ENCODE assay signal across 12 mouse cellular contexts in genomic region chr17:79817995-79818394, GRCm38 (mm10).
DNase-seq lines count a peak whose midpoint lies in the region; ATAC-seq lines count a peak whose summit lies in the region.
"Had no signal": no experiment of that assay in that cellular context is flagged by ENCODE, and none has a peak within 500 bp of the region (broad histone marks: within the 10 kb centered on the region; RNA-seq: fewer than 3 reads in every experiment).

No protein-coding gene starts in this region.

- no peak overlapping the region for H3K27ac ChIP-seq in forebrain, embryonic 12.5 days
- H3K27ac ChIP-seq in forebrain, embryonic 13.5 days = no peak overlapping the region
- no peak overlapping the region for H3K27ac ChIP-seq in intestine, embryonic 16.5 days (ENCODE audit: low read length)
- H3K27ac ChIP-seq in limb, embryonic 10.5 days = peak overlapping the region; percentile 53
- H3K27ac ChIP-seq: hindbrain, postnatal 0 days had no signal

- H3K4me1 ChIP-seq in forebrain, embryonic 12.5 days = peaks cover 10% of the 10 kb centered on the region
- no peaks in the 10 kb centered on the region for H3K4me1 ChIP-seq in forebrain, embryonic 13.5 days
- peaks cover 13% of the 10 kb centered on the region for H3K4me1 ChIP-seq in intestine, embryonic 16.5 days (ENCODE audit: control insufficient read depth, insufficient read depth, low read length)
- H3K4me1 ChIP-seq in limb, embryonic 10.5 days = peaks cover 28% of the 10 kb centered on the region

- H3K9ac ChIP-seq in forebrain, embryonic 12.5 days = no peak overlapping the region
- H3K9ac ChIP-seq in forebrain, embryonic 13.5 days = no peak overlapping the region
- no peak overlapping the region for H3K9ac ChIP-seq in intestine, embryonic 16.5 days (ENCODE audit: low read depth, low read length)

- no peak overlapping the region for H3K4me3 ChIP-seq in forebrain, embryonic 12.5 days (replicated peaks)
- no peak overlapping the region for H3K4me3 ChIP-seq in forebrain, embryonic 13.5 days
- H3K4me3 ChIP-seq in intestine, embryonic 16.5 days (ENCODE audit: low read length) = no peak overlapping the region
- no peak overlapping the region for H3K4me3 ChIP-seq in limb, embryonic 10.5 days

- H3K4me2 ChIP-seq in forebrain, embryonic 12.5 days = no peak overlapping the region
- no peak overlapping the region for H3K4me2 ChIP-seq in forebrain, embryonic 13.5 days
- no peak overlapping the region for H3K4me2 ChIP-seq in intestine, embryonic 16.5 days (ENCODE audit: low read depth, low read length)
- H3K4me2 ChIP-seq: liver, embryonic 11.5 days had no signal

- WGBS in forebrain, embryonic 12.5 days = under 1% methylated on average over 7 of the region's 7 CpGs
- 2% methylated on average over 7 of the region's 7 CpGs for WGBS in forebrain, embryonic 13.5 days
- 17% methylated on average over 7 of the region's 7 CpGs for WGBS in intestine, embryonic 16.5 days
- WGBS in limb, embryonic 10.5 days = 3% methylated on average over 7 of the region's 7 CpGs

- H3K27me3 ChIP-seq in forebrain, embryonic 12.5 days = peaks cover 61% of the 10 kb centered on the region
- H3K27me3 ChIP-seq in forebrain, embryonic 13.5 days = 0 out of 2 replicates have a peak, but pooled peaks cover 26% of the 10 kb centered on the region
- H3K27me3 ChIP-seq in intestine, embryonic 16.5 days (replicated peaks; ENCODE audit: control insufficient read depth, insufficient read depth, low read length) = no peaks in the 10 kb centered on the region
- H3K27me3 ChIP-seq in limb, embryonic 10.5 days (ENCODE audit: low read depth, poor library complexity, severe bottlenecking) = 0 out of 2 replicates have a peak, but pooled peaks cover 5% of the 10 kb centered on the region

- no peaks in the 10 kb centered on the region for H3K9me3 ChIP-seq in forebrain, embryonic 12.5 days
- no peaks in the 10 kb centered on the region for H3K9me3 ChIP-seq in forebrain, embryonic 13.5 days (replicated peaks)
- H3K9me3 ChIP-seq in intestine, embryonic 16.5 days (ENCODE audit: control insufficient read depth, low read length) = no peaks in the 10 kb centered on the region
- no peaks in the 10 kb centered on the region for H3K9me3 ChIP-seq in limb, embryonic 10.5 days (replicated peaks)

- no peaks in the 10 kb centered on the region for H3K36me3 ChIP-seq in forebrain, embryonic 12.5 days (replicated peaks)
- H3K36me3 ChIP-seq in forebrain, embryonic 13.5 days (ENCODE audit: poor library complexity, severe bottlenecking) = no peaks in the 10 kb centered on the region
- no peaks in the 10 kb centered on the region for H3K36me3 ChIP-seq in intestine, embryonic 16.5 days (ENCODE audit: control insufficient read depth, insufficient read depth, low read length)
- no peaks in the 10 kb centered on the region for H3K36me3 ChIP-seq in limb, embryonic 10.5 days

- peak; percentile 39; the same call in 1 of the 2 replicates for ATAC-seq in forebrain, embryonic 12.5 days (ENCODE audit: low FRiP score)
- ATAC-seq in forebrain, embryonic 13.5 days = no peak
- ATAC-seq in intestine, embryonic 16.5 days = peak; percentile 72; the same call in 1 of the 2 replicates
- ATAC-seq: hindbrain, postnatal 0 days had no signal

- peak; percentile 54 for DNase-seq in R1 (ENCODE audit: low read depth, low spot score)
- peak; percentile 57 for DNase-seq in limb, embryonic 10.5 days (ENCODE audit: low spot score)
- no peak for DNase-seq in frontal cortex, postnatal 14 days (ENCODE audit: low spot score in 2 of 2)
- no peak for DNase-seq in spleen, postnatal 4 days (ENCODE audit: low spot score in 2 of 2)
- no peak for DNase-seq in layer of hippocampus, postnatal 36 days
- DNase-seq: cerebellum, adult 2 months; lung, postnatal 36 days had no signal

Comparison
In these comparisons a context has a peak if more than half of its experiments do, and no peak if none do; other contexts are left out.
1. DNase-seq: peak in R1 (single experiment) and limb, embryonic 10.5 days (single experiment); none in frontal cortex, postnatal 14 days (0 of 2), spleen, postnatal 4 days (0 of 2) and layer of hippocampus, postnatal 36 days (0 of 2).